ENCODE assay signal across 14 mouse cellular contexts in the genomic region with DNA sequence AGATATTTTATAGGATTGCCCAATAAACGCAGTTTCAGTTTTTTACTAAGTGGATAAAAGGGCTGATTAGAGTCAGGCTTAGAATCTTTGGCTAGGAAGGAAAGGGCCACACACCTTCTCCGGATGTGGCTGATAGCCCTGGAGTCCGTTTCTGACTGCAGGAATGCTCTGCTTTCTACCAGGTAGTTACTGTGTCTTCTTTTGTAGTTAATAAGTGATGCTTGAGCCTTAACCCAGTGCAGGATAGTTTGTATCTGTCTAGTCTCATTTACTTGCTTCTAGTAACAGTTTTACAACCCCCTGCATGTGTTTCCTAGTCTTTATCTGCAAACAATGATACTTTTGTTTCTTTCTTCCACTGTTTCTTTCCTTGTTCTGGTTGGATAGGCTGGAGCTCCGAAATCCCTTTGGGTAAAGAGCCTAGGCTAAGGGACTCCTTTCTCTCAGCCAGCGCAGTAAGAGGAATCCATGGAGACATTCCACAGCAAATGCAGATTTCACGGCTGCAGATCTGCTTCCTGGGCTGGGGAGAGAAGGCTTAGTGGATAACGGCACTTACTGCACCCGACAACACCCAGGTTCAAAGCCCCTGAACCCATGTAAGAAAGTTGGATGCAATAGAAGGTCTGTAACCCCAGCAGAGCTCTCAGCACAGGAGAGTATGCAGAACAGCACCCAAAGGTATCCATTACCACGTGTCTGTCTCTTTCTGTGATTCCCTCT. TPM values are rescaled to one million over a fixed set of nuclear protein-coding genes. Genes with fewer than 3 reads are reported as not detected.
DNase-seq lines count a peak whose midpoint lies in the region; ATAC-seq and TF ChIP-seq lines count a peak whose summit lies in the region.
"Had no signal": no experiment of that assay in that cellular context is flagged by ENCODE, and none has a peak within 500 bp of the region (broad histone marks: within the 10 kb centered on the region; RNA-seq: fewer than 3 reads in every experiment).

No protein-coding gene starts in this region.

- H3K27ac ChIP-seq in hindbrain, embryonic 13.5 days: 0 out of 2 replicates have a peak overlapping the region, but pooled peaks have one; percentile 9
- H3K27ac ChIP-seq in hindbrain, embryonic 14.5 days: no peak overlapping the region
- H3K27ac ChIP-seq in midbrain, embryonic 10.5 days (replicated peaks): peak overlapping the region; percentile 58; the same call in 1 of the 2 replicates
- H3K27ac ChIP-seq in midbrain, postnatal 0 days (ENCODE audit: low read depth, low read length): no peak overlapping the region
- peak overlapping the region; percentile 42; the same call in 1 of the 2 replicates for H3K27ac ChIP-seq in embryonic facial prominence, embryonic 14.5 days (replicated peaks; ENCODE audit: low read depth, low read length)
- H3K27ac ChIP-seq: forebrain, embryonic 13.5 days; intestine, embryonic 15.5 days; liver, embryonic 12.5 days had no signal

- peaks cover 71% of the 10 kb centered on the region for H3K4me1 ChIP-seq in hindbrain, embryonic 13.5 days (replicated peaks)
- H3K4me1 ChIP-seq in hindbrain, embryonic 14.5 days (replicated peaks; ENCODE audit: control insufficient read depth, insufficient read depth, low read length): peaks cover 25% of the 10 kb centered on the region
- H3K4me1 ChIP-seq in midbrain, embryonic 10.5 days: peaks cover 83% of the 10 kb centered on the region
- H3K4me1 ChIP-seq in midbrain, postnatal 0 days (ENCODE audit: insufficient read depth, low read length): peaks cover 20% of the 10 kb centered on the region
- H3K4me1 ChIP-seq in embryonic facial prominence, embryonic 14.5 days (ENCODE audit: control insufficient read depth, insufficient read depth, low read length): peaks cover 24% of the 10 kb centered on the region

- 0 out of 2 replicates have a peak, but pooled peaks cover 3% of the 10 kb centered on the region for H3K36me3 ChIP-seq in hindbrain, embryonic 13.5 days
- H3K36me3 ChIP-seq in hindbrain, embryonic 14.5 days (replicated peaks; ENCODE audit: control insufficient read depth, insufficient read depth): no peaks in the 10 kb centered on the region
- peaks cover 43% of the 10 kb centered on the region for H3K36me3 ChIP-seq in midbrain, embryonic 10.5 days
- H3K36me3 ChIP-seq in midbrain, postnatal 0 days (ENCODE audit: insufficient read depth, low read length): 0 out of 2 replicates have a peak, but pooled peaks cover 2% of the 10 kb centered on the region
- H3K36me3 ChIP-seq in embryonic facial prominence, embryonic 14.5 days (ENCODE audit: control insufficient read depth, insufficient read depth, low read length): peaks cover 8% of the 10 kb centered on the region; the same call in 1 of the 2 replicates
- H3K36me3 ChIP-seq: intestine, embryonic 15.5 days had no signal

- no peaks in the 10 kb centered on the region for H3K27me3 ChIP-seq in hindbrain, embryonic 13.5 days
- H3K27me3 ChIP-seq in hindbrain, embryonic 14.5 days (ENCODE audit: control insufficient read depth, insufficient read depth, low read length): no peaks in the 10 kb centered on the region
- H3K27me3 ChIP-seq in midbrain, embryonic 10.5 days (ENCODE audit: low read depth, poor library complexity, severe bottlenecking): no peaks in the 10 kb centered on the region
- no peaks in the 10 kb centered on the region for H3K27me3 ChIP-seq in midbrain, postnatal 0 days (ENCODE audit: insufficient read depth, low read length)
- H3K27me3 ChIP-seq in embryonic facial prominence, embryonic 14.5 days (replicated peaks; ENCODE audit: control insufficient read depth, insufficient read depth, low read length): no peaks in the 10 kb centered on the region
- H3K27me3 ChIP-seq: forebrain, embryonic 13.5 days; intestine, embryonic 15.5 days; liver, embryonic 12.5 days had no signal

- no peaks in the 10 kb centered on the region for H3K9me3 ChIP-seq in hindbrain, embryonic 13.5 days
- no peaks in the 10 kb centered on the region for H3K9me3 ChIP-seq in hindbrain, embryonic 14.5 days (ENCODE audit: control insufficient read depth, low read length)
- no peaks in the 10 kb centered on the region for H3K9me3 ChIP-seq in midbrain, embryonic 10.5 days (replicated peaks)
- no peaks in the 10 kb centered on the region for H3K9me3 ChIP-seq in midbrain, postnatal 0 days (ENCODE audit: low read length)
- no peaks in the 10 kb centered on the region for H3K9me3 ChIP-seq in embryonic facial prominence, embryonic 14.5 days (ENCODE audit: control insufficient read depth, low read length)
- H3K9me3 ChIP-seq: forebrain, embryonic 13.5 days; intestine, embryonic 15.5 days; liver, embryonic 12.5 days had no signal

- no peak for TF ChIP-seq CTCF in midbrain, postnatal 0 days (IDR thresholded peaks at IDR 0.05)

- ATAC-seq in hindbrain, embryonic 13.5 days (ENCODE audit: low FRiP score): no peak
- ATAC-seq in hindbrain, embryonic 14.5 days (ENCODE audit: low FRiP score): no peak
- no peak for ATAC-seq in midbrain, postnatal 0 days (ENCODE audit: low FRiP score)
- no peak for ATAC-seq in embryonic facial prominence, embryonic 14.5 days (ENCODE audit: low read depth)
- ATAC-seq: forebrain, embryonic 13.5 days; intestine, embryonic 15.5 days; liver, embryonic 12.5 days had no signal

- WGBS in hindbrain, embryonic 13.5 days: 22% methylated on average over 9 of the region's 9 CpGs
- 25% methylated on average over 9 of the region's 9 CpGs for WGBS in hindbrain, embryonic 14.5 days
- WGBS in midbrain, embryonic 10.5 days: 23% methylated on average over 9 of the region's 9 CpGs
- WGBS in midbrain, postnatal 0 days: 21% methylated on average over 9 of the region's 9 CpGs
- 24% methylated on average over 9 of the region's 9 CpGs for WGBS in embryonic facial prominence, embryonic 14.5 days

- H3K9ac ChIP-seq in hindbrain, embryonic 13.5 days: no peak overlapping the region
- no peak overlapping the region for H3K9ac ChIP-seq in hindbrain, embryonic 14.5 days
- H3K9ac ChIP-seq in midbrain, postnatal 0 days (replicated peaks; ENCODE audit: low read length, poor library complexity, severe bottlenecking): no peak overlapping the region
- H3K9ac ChIP-seq in embryonic facial prominence, embryonic 14.5 days (ENCODE audit: low read depth, low read length): no peak overlapping the region
- H3K9ac ChIP-seq: forebrain, embryonic 13.5 days; intestine, embryonic 15.5 days; liver, embryonic 12.5 days had no signal

- H3K4me3 ChIP-seq in hindbrain, embryonic 13.5 days: no peak overlapping the region
- H3K4me3 ChIP-seq in hindbrain, embryonic 14.5 days (replicated peaks; ENCODE audit: low read length): no peak overlapping the region
- no peak overlapping the region for H3K4me3 ChIP-seq in midbrain, embryonic 10.5 days
- no peak overlapping the region for H3K4me3 ChIP-seq in midbrain, postnatal 0 days (ENCODE audit: low read depth, low read length)
- no peak overlapping the region for H3K4me3 ChIP-seq in embryonic facial prominence, embryonic 14.5 days (ENCODE audit: low read depth, low read length)
- H3K4me3 ChIP-seq: forebrain, embryonic 13.5 days; intestine, embryonic 15.5 days; liver, embryonic 12.5 days had no signal

- no peak overlapping the region for H3K4me2 ChIP-seq in hindbrain, embryonic 13.5 days
- no peak overlapping the region for H3K4me2 ChIP-seq in hindbrain, embryonic 14.5 days (replicated peaks)
- no peak overlapping the region for H3K4me2 ChIP-seq in midbrain, postnatal 0 days (ENCODE audit: low read depth, low read length, poor library complexity, severe bottlenecking)
- no peak overlapping the region for H3K4me2 ChIP-seq in embryonic facial prominence, embryonic 14.5 days (ENCODE audit: low read depth, low read length)
- H3K4me2 ChIP-seq: forebrain, embryonic 13.5 days; heart, embryonic 11.5 days; intestine, embryonic 15.5 days; liver, embryonic 12.5 days had no signal

- peak; percentile 53 for DNase-seq in embryo, embryonic 10.5 days (ENCODE audit: low spot score)
- DNase-seq in embryo, embryonic 9.5 days (ENCODE audit: extremely low spot score): no peak
- no peak for DNase-seq in hindbrain, embryonic 14.5 days (ENCODE audit: low spot score)
- DNase-seq in midbrain, embryonic 10.5 days (ENCODE audit: low spot score): peak; percentile 46
- no peak for DNase-seq in midbrain, postnatal 0 days (ENCODE audit: low spot score)
- DNase-seq in embryonic facial prominence, embryonic 14.5 days (ENCODE audit: low spot score): peak; percentile 65
- DNase-seq in cerebellum, postnatal 4 days (ENCODE audit: low spot score in 2 of 2): no peak
- DNase-seq: cerebellum, adult 2 months; right cerebral cortex, adult 18-20 months had no signal

RNA-seq across cellular contexts. Expression of gene Foxk1, which starts 12.6 kb away (rescaled TPM):
- 5.3 and 5.6 TPM in 2 replicates for polyA plus RNA-seq in hindbrain, embryonic 13.5 days (2015; fragmentation: Nextera tagmentation; extraction: Ambion mirVana)
- 5.4 and 5.9 TPM in 2 replicates for polyA plus RNA-seq in hindbrain, embryonic 14.5 days (2014; fragmentation: Nextera tagmentation; extraction: Ambion mirVana)
- 3.7 and 5.3 TPM in 2 replicates for polyA plus RNA-seq in midbrain, embryonic 10.5 days (2016; fragmentation: Nextera tagmentation; extraction: Ambion mirVana)
- total RNA-seq in midbrain, postnatal 0 days (2014; rRNA removed): 28.0 and 30.0 TPM in 2 replicates
- 4.9 and 7.1 TPM in 2 replicates for polyA plus RNA-seq in midbrain, postnatal 0 days (2015; fragmentation: Nextera tagmentation; extraction: Ambion mirVana)
- polyA plus RNA-seq in embryonic facial prominence, embryonic 14.5 days (2014; fragmentation: Nextera tagmentation; extraction: Ambion mirVana): 5.6 and 7.5 TPM in 2 replicates

RNA-seq across cellular contexts. Expression of gene Ap5z1, which starts 49.9 kb away (rescaled TPM):
- polyA plus RNA-seq in hindbrain, embryonic 13.5 days (2015; fragmentation: Nextera tagmentation; extraction: Ambion mirVana): 12.8 and 15.2 TPM in 2 replicates
- 12.6 and 12.9 TPM in 2 replicates for polyA plus RNA-seq in hindbrain, embryonic 14.5 days (2014; fragmentation: Nextera tagmentation; extraction: Ambion mirVana)
- 12.3 and 14.6 TPM in 2 replicates for polyA plus RNA-seq in midbrain, embryonic 10.5 days (2016; fragmentation: Nextera tagmentation; extraction: Ambion mirVana)
- total RNA-seq in midbrain, postnatal 0 days (2014; rRNA removed): 11.5 and 15.3 TPM in 2 replicates
- polyA plus RNA-seq in midbrain, postnatal 0 days (2015; fragmentation: Nextera tagmentation; extraction: Ambion mirVana): 6.6 and 7.1 TPM in 2 replicates
- 8.7 and 10.6 TPM in 2 replicates for polyA plus RNA-seq in embryonic facial prominence, embryonic 14.5 days (2014; fragmentation: Nextera tagmentation; extraction: Ambion mirVana)

Comparison
In these comparisons a context has a peak if more than half of its experiments do, and no peak if none do; other contexts are left out.
1. DNase-seq: peak in embryo, embryonic 10.5 days (single experiment), midbrain, embryonic 10.5 days (single experiment) and embryonic facial prominence, embryonic 14.5 days (single experiment); none in embryo, embryonic 9.5 days (single experiment), hindbrain, embryonic 14.5 days (single experiment), midbrain, postnatal 0 days (single experiment) and cerebellum, postnatal 4 days (0 of 2).
2. H3K27ac ChIP-seq: peak in hindbrain, embryonic 13.5 days (single experiment), midbrain, embryonic 10.5 days (single experiment) and embryonic facial prominence, embryonic 14.5 days (single experiment); none in hindbrain, embryonic 14.5 days (single experiment) and midbrain, postnatal 0 days (single experiment).